Mouse (Mus musculus) MN1 (cell line): ENCODE results near the gene E430018J23Rik.
"Not testable (repeated sequence)": the region's sequence is repeated elsewhere in the genome, so short reads cannot be mapped to it uniquely, and the experiment has no call there.

Source experiments
- DNase-seq: peaks from one replicate; pipeline ENCODE4 v3.0.0-alpha.2; 2016; ENCODE audit warnings: low spot score

E430018J23Rik gene

GRCm38 (mm10) chr7:127341861-127342260, 51.6 kb downstream of the E430018J23Rik start:
- DNase-seq = not testable (repeated sequence)

- DNase-seq = no peak
Measured at GRCm38 (mm10) chr7:127341356-127341755, 52.1 kb downstream of the E430018J23Rik start.
